ENCODE assay signal across 23 mouse cellular contexts in genomic region chr19:16970612-16971011, GRCm38 (mm10). TPM values are rescaled to one million over a fixed set of nuclear protein-coding genes. Genes with fewer than 3 reads are reported as not detected.
A peak's percentile ranks its signal among the peaks of the same experiment; 100 is the strongest.
DNase-seq lines count a peak whose midpoint lies in the region; ATAC-seq lines count a peak whose summit lies in the region.
"Had no signal": no experiment of that assay in that cellular context is flagged by ENCODE, and none has a peak within 500 bp of the region (broad histone marks: within the 10 kb centered on the region; RNA-seq: fewer than 3 reads in every experiment).

No protein-coding gene starts in this region.

- H3K9me3 ChIP-seq in megakaryocyte, embryonic 14.5 days, result no peaks in the 10 kb centered on the region
- H3K9me3 ChIP-seq in liver, embryonic 12.5 days (replicated peaks), result no peaks in the 10 kb centered on the region
- H3K9me3 ChIP-seq: embryonic facial prominence, embryonic 15.5 days; forebrain, embryonic 10.5 days; G1E; heart, embryonic 13.5 days; hindbrain, embryonic 12.5 days had no signal

- H3K27me3 ChIP-seq in megakaryocyte, embryonic 14.5 days (replicated peaks), result peaks cover under 1% of the 10 kb centered on the region
- H3K27me3 ChIP-seq in liver, embryonic 12.5 days (replicated peaks), result no peaks in the 10 kb centered on the region
- H3K27me3 ChIP-seq: embryonic facial prominence, embryonic 15.5 days; heart, embryonic 13.5 days; hindbrain, embryonic 12.5 days had no signal

- no peak for ATAC-seq in megakaryocyte, adult 5-6 weeks (ENCODE audit: poor library complexity, severe bottlenecking)
- ATAC-seq in granulocyte monocyte progenitor cell, adult 5-6 weeks (replicated peaks; ENCODE audit: poor library complexity, severe bottlenecking), result peak; percentile 40; the same call in 1 of the 2 replicates
- ATAC-seq in liver, embryonic 12.5 days, result no peak
- ATAC-seq: activated CD4-positive, CD25-positive, alpha-beta regulatory T cell, adult 4 months; forebrain, embryonic 14.5 days; hindbrain, embryonic 16.5 days; inflammation-experienced regulatory T-cells, adult 6 months had no signal

- peak; percentile 63 for DNase-seq in R1 (ENCODE audit: low read depth, low spot score)
- no peak for DNase-seq in c-Kit-positive CD71-positive TER-119-positive erythroid progenitor cells, embryonic 14.5 days (ENCODE audit: low spot score)
- no peak for DNase-seq in spleen, adult 18-20 months
- DNase-seq: adrenal gland, postnatal 14 days; cerebellum, adult 2 months; cerebellum, postnatal 10 days; embryo, embryonic 11 days; gastrocnemius, postnatal 10 days; heart, postnatal 36 days had no signal

- no peak overlapping the region for H3K27ac ChIP-seq in liver, embryonic 12.5 days
- H3K27ac ChIP-seq: embryonic facial prominence, embryonic 15.5 days; forebrain, embryonic 10.5 days; heart, embryonic 13.5 days; hindbrain, embryonic 12.5 days had no signal

- H3K4me1 ChIP-seq in megakaryocyte, embryonic 14.5 days, result peaks cover 51% of the 10 kb centered on the region
- no peaks in the 10 kb centered on the region for H3K4me1 ChIP-seq in liver, embryonic 12.5 days
- H3K4me1 ChIP-seq: embryonic facial prominence, embryonic 15.5 days; forebrain, embryonic 10.5 days; heart, embryonic 13.5 days; hindbrain, embryonic 12.5 days had no signal

- H3K4me3 ChIP-seq in megakaryocyte, embryonic 14.5 days (replicated peaks), result peak overlapping the region; percentile 62
- H3K4me3 ChIP-seq in liver, embryonic 12.5 days, result no peak overlapping the region
- H3K4me3 ChIP-seq: embryonic facial prominence, embryonic 15.5 days; erythroblast, embryonic 14.5 days; forebrain, embryonic 10.5 days; heart, embryonic 13.5 days; hindbrain, embryonic 12.5 days had no signal

- WGBS in liver, embryonic 12.5 days (ENCODE audit: insufficient replicate concordance), result 17% methylated on average over 2 of the region's 2 CpGs

- no peak overlapping the region for H3K4me2 ChIP-seq in liver, embryonic 12.5 days
- H3K4me2 ChIP-seq: embryonic facial prominence, embryonic 15.5 days; heart, embryonic 13.5 days; hindbrain, embryonic 12.5 days had no signal

- peaks cover 7% of the 10 kb centered on the region for H3K36me3 ChIP-seq in megakaryocyte, embryonic 14.5 days (replicated peaks; ENCODE audit: low read length)
- no peaks in the 10 kb centered on the region for H3K36me3 ChIP-seq in liver, embryonic 12.5 days
- H3K36me3 ChIP-seq: embryonic facial prominence, embryonic 15.5 days; forebrain, embryonic 10.5 days; G1E; heart, embryonic 13.5 days; hindbrain, embryonic 12.5 days had no signal

- no peak overlapping the region for H3K9ac ChIP-seq in liver, embryonic 12.5 days
- H3K9ac ChIP-seq: embryonic facial prominence, embryonic 15.5 days; heart, embryonic 13.5 days; hindbrain, embryonic 12.5 days had no signal

RNA-seq across cellular contexts. Expression of gene Prune2, which starts 14.7 kb away (rescaled TPM):
- polyA plus RNA-seq in megakaryocyte, embryonic 14.5 days (2012; ENCODE audit: insufficient read depth, low replicate concordance), result 0.47 and 1.2 TPM in 2 replicates
- total RNA-seq in megakaryocyte, adult 5-6 weeks (2015), result 1.6 and 3.2 TPM in 2 replicates
- 2.0 and 3.4 TPM in 2 replicates for total RNA-seq in megakaryocyte, adult 5-6 weeks (2017)
- total RNA-seq in granulocyte monocyte progenitor cell, adult 5-6 weeks (2014; fragmentation: Nextera tagmentation), result 0.34 TPM in 1 of 2 replicates, not detected in the other
- total RNA-seq in granulocyte monocyte progenitor cell, adult 5-6 weeks (2017), result 1.8 and 2.7 TPM in 2 replicates
- polyA plus RNA-seq in liver, embryonic 12.5 days (2016; fragmentation: Nextera tagmentation; extraction: Ambion mirVana), result 0.95 and 0.96 TPM in 2 replicates
- polyA plus RNA-seq: erythroblast, embryonic 14.5 days; G1E had no signal
